Mouse (Mus musculus): Measurements from ENCODE around the gene Cacng5. TPM values are rescaled to one million over a fixed set of nuclear protein-coding genes. Genes with fewer than 3 reads are reported as not detected.
A peak's percentile ranks its signal among the peaks of the same experiment; 100 is the strongest.

The Cacng5 gene
- total and polyA plus RNA-seq, 2 experiments from 2014 or later, result 12.1 to 14.4 TPM

DNA sequence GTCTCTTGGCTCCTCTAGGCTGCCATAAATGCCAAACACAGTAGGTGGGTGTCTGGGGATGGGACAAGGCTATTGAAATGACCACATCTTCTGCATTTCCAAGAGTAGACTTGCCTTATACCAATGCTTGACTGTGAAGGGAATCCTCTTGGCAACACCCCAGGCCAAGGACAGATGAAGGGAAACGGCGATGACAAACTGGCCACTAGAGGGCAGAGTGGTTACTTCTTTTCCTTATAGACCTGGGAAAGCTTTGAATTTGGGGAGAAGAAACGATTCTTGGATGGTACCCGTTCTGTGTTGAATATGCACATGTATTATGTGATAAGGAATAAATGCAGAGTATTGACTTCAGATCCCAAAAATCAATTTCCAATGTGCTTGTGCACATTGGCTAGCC, 50.8 kb downstream of the Cacng5 start:
- 2% methylated on average over 4 of the region's 4 CpGs for WGBS
- peak; percentile 91 for TF ChIP-seq CTCF (IDR thresholded peaks at IDR 0.05; ENCODE audit: low read depth)

DNA sequence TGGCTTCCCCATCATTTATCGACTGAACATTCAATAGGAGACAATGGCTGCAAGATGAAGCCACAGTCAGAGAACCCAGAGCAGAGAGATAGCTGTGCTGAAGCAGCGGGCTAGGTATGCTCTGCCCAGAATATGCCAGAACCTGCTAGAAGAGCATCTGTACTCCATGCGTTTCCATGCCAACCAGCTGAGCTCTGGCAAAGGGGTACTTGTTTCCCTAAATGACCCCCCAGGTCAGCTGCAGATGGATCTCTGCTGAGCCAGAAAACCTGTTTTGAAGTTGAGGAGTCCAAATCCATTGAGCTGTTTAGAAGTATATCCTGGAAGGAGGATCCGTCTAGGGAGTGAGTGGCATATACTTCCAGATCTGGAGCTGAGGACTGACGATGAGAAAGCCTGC, 53.1 kb downstream of the Cacng5 start:
- 63% methylated on average over 5 of the region's 5 CpGs for WGBS
- no peak for TF ChIP-seq CTCF (IDR thresholded peaks at IDR 0.05; ENCODE audit: low read depth)
- no peak overlapping the region for H3K27ac ChIP-seq (ENCODE audit: low read depth, low read length)

More for the DNA sequence above, 50.8 kb downstream of the Cacng5 start:
- Histone ChIP-seq H3K9ac (no peak overlapping the region), H3K9me3 (ENCODE audit: low read length) (no peaks in the 10 kb centered on the region), H3K4me3 (ENCODE audit: low read depth, low read length) (no peak overlapping the region), H3K27ac (ENCODE audit: low read depth, low read length) (no peak overlapping the region), H3K36me3 (ENCODE audit: insufficient read depth) (no peaks in the 10 kb centered on the region), H3K4me2 (ENCODE audit: low read depth) (no peak overlapping the region), H3K27me3 (ENCODE audit: insufficient read depth, low read length) (no peaks in the 10 kb centered on the region), H3K4me1 (ENCODE audit: insufficient read depth) (peaks cover 11% of the 10 kb centered on the region; the same call in 1 of the 2 replicates)
- peak; percentile 36; the same call in 1 of the 2 replicates for ATAC-seq
- peak; percentile 94 for DNase-seq

DNA sequence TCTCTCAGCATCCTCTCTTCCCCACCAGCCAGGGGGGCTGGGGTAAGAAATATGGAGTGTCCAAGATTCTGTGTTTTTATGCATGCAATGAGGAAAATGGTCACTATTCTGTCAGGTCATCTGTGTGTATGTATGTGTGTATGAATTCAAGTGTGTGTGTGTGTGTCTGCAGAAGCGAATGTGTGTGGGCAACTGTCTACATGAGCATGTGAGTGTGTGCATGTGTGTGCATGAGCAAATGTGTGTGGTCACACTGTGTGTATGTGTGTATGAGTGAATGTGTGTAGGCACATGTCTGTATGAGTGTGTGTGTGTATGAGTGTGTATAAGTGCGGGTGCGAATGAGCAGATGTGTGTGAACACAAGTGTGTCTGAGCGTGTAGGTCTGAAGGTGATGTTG, 55.0 kb downstream of the Cacng5 start:
- Histone ChIP-seq H3K4me3 (ENCODE audit: low read depth, low read length) (no peak overlapping the region), H3K4me1 (ENCODE audit: insufficient read depth) (peaks cover 7% of the 10 kb centered on the region; the same call in 1 of the 2 replicates)
- no peak for ATAC-seq

More for the DNA sequence above, 53.1 kb downstream of the Cacng5 start:
- no peak overlapping the region for H3K4me2 ChIP-seq (ENCODE audit: low read depth)
- H3K4me3 ChIP-seq (ENCODE audit: low read depth, low read length), result no peak overlapping the region
- H3K9ac ChIP-seq, result no peak overlapping the region
- DNase-seq (no peak), ATAC-seq (no peak)
- H3K9me3 ChIP-seq (ENCODE audit: low read length), result no peaks in the 10 kb centered on the region
- H3K27me3 ChIP-seq (ENCODE audit: insufficient read depth, low read length), result no peaks in the 10 kb centered on the region
- peaks cover 7% of the 10 kb centered on the region; the same call in 1 of the 2 replicates for H3K4me1 ChIP-seq (ENCODE audit: insufficient read depth)
- no peaks in the 10 kb centered on the region for H3K36me3 ChIP-seq (ENCODE audit: insufficient read depth)

DNA sequence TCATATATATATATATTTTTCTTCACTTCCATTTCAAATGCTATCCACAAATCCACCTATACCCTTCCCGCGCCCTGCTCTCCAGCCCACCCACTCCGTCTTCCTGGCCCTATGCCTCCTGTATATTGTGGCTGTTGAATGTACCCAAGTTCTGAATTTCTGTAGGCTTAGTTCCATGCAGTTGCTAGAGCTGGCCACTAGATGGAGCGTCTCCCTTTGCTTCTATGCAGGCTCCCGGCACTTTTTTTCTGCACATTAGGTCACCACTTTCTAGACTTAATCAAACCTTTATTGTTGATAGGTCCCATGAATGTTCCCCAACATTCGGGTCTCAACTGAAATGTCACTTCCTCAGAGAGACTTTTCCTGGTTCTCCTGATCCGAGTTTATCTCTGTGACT, 55.6 kb downstream of the Cacng5 start:
- no peak overlapping the region for H3K4me3 ChIP-seq (ENCODE audit: low read depth, low read length)
- H3K9me3 ChIP-seq (ENCODE audit: low read length), result no peaks in the 10 kb centered on the region
- ATAC-seq (peak; percentile 55; the same call in 1 of the 2 replicates), DNase-seq (peak; percentile 88)
- H3K27ac ChIP-seq (ENCODE audit: low read depth, low read length), result no peak overlapping the region
- no peaks in the 10 kb centered on the region for H3K36me3 ChIP-seq (ENCODE audit: insufficient read depth)
- no peak overlapping the region for H3K9ac ChIP-seq
- TF ChIP-seq CTCF (IDR thresholded peaks at IDR 0.05; ENCODE audit: low read depth), result peak; percentile 94
- no peak overlapping the region for H3K4me2 ChIP-seq (ENCODE audit: low read depth)
- H3K27me3 ChIP-seq (ENCODE audit: insufficient read depth, low read length), result no peaks in the 10 kb centered on the region
- WGBS, result 12% methylated on average over 7 of the region's 7 CpGs
- H3K4me1 ChIP-seq (ENCODE audit: insufficient read depth), result peaks cover 7% of the 10 kb centered on the region; the same call in 1 of the 2 replicates

More for the DNA sequence above, 55.0 kb downstream of the Cacng5 start:
- Histone ChIP-seq H3K9ac (no peak overlapping the region), H3K36me3 (ENCODE audit: insufficient read depth) (no peaks in the 10 kb centered on the region), H3K4me2 (ENCODE audit: low read depth) (no peak overlapping the region), H3K27me3 (ENCODE audit: insufficient read depth, low read length) (no peaks in the 10 kb centered on the region), H3K27ac (ENCODE audit: low read depth, low read length) (no peak overlapping the region), H3K9me3 (ENCODE audit: low read length) (no peaks in the 10 kb centered on the region)
- DNase-seq, result no peak
- no peak for TF ChIP-seq CTCF (IDR thresholded peaks at IDR 0.05; ENCODE audit: low read depth)
- 91% methylated on average over 4 of the region's 4 CpGs for WGBS

DNA sequence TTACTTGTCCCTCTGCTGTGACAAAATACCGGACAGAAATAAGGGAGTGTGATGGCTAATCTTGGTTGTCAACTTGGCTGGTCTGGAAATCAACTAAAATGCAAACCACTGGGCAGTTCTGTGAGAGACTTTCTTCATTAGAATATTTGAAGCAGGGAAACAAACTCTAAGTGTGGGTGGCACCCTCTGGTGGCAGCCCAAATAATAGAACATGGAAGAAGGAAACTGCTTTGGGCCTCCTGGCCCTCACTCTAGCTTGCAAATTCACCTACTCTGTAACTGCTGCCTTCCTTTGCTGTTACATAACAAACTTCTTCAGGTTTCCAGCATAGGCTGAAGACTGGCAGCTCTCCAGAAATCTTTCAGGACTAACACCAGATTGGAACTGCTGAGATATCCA, 61.8 kb downstream of the Cacng5 start:
- 41% methylated on average over 1 of the region's 1 CpGs for WGBS
- peak; percentile 76 for TF ChIP-seq CTCF (IDR thresholded peaks at IDR 0.05; ENCODE audit: low read depth)
- ATAC-seq, result no peak

DNA sequence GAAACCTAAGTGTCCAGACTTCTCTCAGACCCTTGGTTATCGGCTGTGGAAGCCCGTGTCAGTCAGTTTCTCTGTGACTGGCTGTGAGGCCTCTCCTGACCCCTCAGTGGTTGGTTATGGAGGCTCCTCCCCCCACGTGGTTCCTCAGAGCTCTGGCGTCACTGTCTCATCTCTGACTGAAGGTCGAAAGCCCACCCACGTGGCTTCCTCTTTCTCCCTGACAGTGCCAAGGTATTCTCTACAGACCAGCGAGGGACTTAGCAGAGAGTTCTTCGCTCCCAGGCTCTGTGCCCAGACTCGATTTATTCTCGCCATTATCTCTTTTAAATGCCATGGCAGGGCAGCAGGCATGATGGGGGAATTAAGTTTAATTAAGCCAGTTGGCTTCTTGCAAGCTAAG, 65.2 kb downstream of the Cacng5 start:
- Histone ChIP-seq H3K9ac (no peak overlapping the region), H3K9me3 (ENCODE audit: low read length) (no peaks in the 10 kb centered on the region), H3K27me3 (ENCODE audit: insufficient read depth, low read length) (no peaks in the 10 kb centered on the region), H3K4me2 (ENCODE audit: low read depth) (no peak overlapping the region), H3K4me3 (ENCODE audit: low read depth, low read length) (no peak overlapping the region), H3K36me3 (ENCODE audit: insufficient read depth) (no peaks in the 10 kb centered on the region), H3K27ac (ENCODE audit: low read depth, low read length) (no peak overlapping the region), H3K4me1 (ENCODE audit: insufficient read depth) (no peaks in the 10 kb centered on the region)
- DNase-seq, result no peak
- TF ChIP-seq CTCF (IDR thresholded peaks at IDR 0.05; ENCODE audit: low read depth), result no peak
- WGBS, result 29% methylated on average over 10 of the region's 10 CpGs
- ATAC-seq, result peak; percentile 68

More for the DNA sequence above, 61.8 kb downstream of the Cacng5 start:
- H3K36me3 ChIP-seq (ENCODE audit: insufficient read depth), result no peaks in the 10 kb centered on the region
- no peak overlapping the region for H3K27ac ChIP-seq (ENCODE audit: low read depth, low read length)
- peak; percentile 80 for DNase-seq
- H3K4me2 ChIP-seq (ENCODE audit: low read depth), result no peak overlapping the region
- H3K4me1 ChIP-seq (ENCODE audit: insufficient read depth), result no peaks in the 10 kb centered on the region
- H3K9me3 ChIP-seq (ENCODE audit: low read length), result no peaks in the 10 kb centered on the region
- H3K4me3 ChIP-seq (ENCODE audit: low read depth, low read length), result no peak overlapping the region
- no peak overlapping the region for H3K9ac ChIP-seq
- no peaks in the 10 kb centered on the region for H3K27me3 ChIP-seq (ENCODE audit: insufficient read depth, low read length)

DNA sequence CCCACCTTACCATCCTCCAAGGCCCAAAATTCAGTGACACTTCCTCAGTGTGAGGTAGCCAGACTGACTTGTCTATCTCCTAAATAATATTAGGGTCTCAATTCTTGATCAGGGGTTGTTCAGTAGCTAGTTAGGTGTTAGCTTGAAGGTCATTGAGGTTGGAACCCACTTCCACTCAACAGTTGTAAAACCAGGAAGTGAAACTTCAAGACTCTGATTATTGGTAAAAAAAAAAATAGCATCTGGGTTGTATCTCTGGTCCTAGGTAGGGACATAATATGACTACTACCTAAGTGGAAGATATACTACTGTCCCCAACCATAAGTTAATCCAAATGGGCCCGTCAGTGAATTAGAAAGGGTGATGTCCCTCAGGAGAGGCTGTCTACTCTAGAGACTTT, 70.7 kb downstream of the Cacng5 start:
- no peaks in the 10 kb centered on the region for H3K4me1 ChIP-seq (ENCODE audit: insufficient read depth)
- H3K27ac ChIP-seq (ENCODE audit: low read depth, low read length), result no peak overlapping the region
- DNase-seq (no peak), ATAC-seq (no peak)
- H3K9me3 ChIP-seq (ENCODE audit: low read length), result 0 out of 2 replicates have a peak, but pooled peaks cover 5% of the 10 kb centered on the region
- 97% methylated on average over 1 of the region's 1 CpGs for WGBS
- H3K4me2 ChIP-seq (ENCODE audit: low read depth), result no peak overlapping the region
- no peak for TF ChIP-seq CTCF (IDR thresholded peaks at IDR 0.05; ENCODE audit: low read depth)
- H3K4me3 ChIP-seq (ENCODE audit: low read depth, low read length), result no peak overlapping the region
- no peak overlapping the region for H3K9ac ChIP-seq
- no peaks in the 10 kb centered on the region for H3K36me3 ChIP-seq (ENCODE audit: insufficient read depth)
- H3K27me3 ChIP-seq (ENCODE audit: insufficient read depth, low read length), result no peaks in the 10 kb centered on the region
